Mouse (Mus musculus) lung, postnatal 0 days (tissue): ENCODE measurements at regions not wholly inside any gene's neighbourhood (a gene's known extent, or its start where the extent isn't known, plus 50 kb on each side); places are given as distances from the start of the nearest gene placed in this dataset.

Experiments used
- CTCF ChIP-seq: IDR thresholded peaks from 2 replicates; pipeline ENCODE4 v1.5.1; 2016; ENCODE audit warnings: antibody characterized with exemption, mild to moderate bottlenecking
- EP300 ChIP-seq: IDR thresholded peaks from 2 replicates; pipeline ENCODE4 v1.6.1; 2016; ENCODE audit warnings: antibody characterized with exemption, mild to moderate bottlenecking, control low read depth

- TF ChIP-seq CTCF (no peak), EP300 (no peak)
Observed at GRCm38 (mm10) chr7:117887288-117887687, 228.7 kb downstream of the Rps15a start.
